Mouse (Mus musculus): ENCODE results near the gene Ica1. TPM values are rescaled to one million over a fixed set of nuclear protein-coding genes. Genes with fewer than 3 reads are reported as not detected.

Ica1 gene
- total RNA-seq, 4 experiments from 2014 or later: 54.8 to 63.2 (median 57.9) TPM

Other genes with a start within 250 kb of the Ica1 start
- 10 to 100 TPM; 37.4 to 38.6 (median 38.1) TPM for gene Nxph1, start 169.9 kb upstream of the Ica1 start, total RNA-seq (2022)